Mouse (Mus musculus) lung, adult 2 months (tissue): Measurements from ENCODE around the gene Ddx20.

Source experiments
- CTCF ChIP-seq: fragments of 200-500 bp; IDR thresholded peaks from 2 replicates; pipeline ENCODE4 v1.5.1; 2011; ENCODE audit warnings: mild to moderate bottlenecking, low read length, control low read depth; ENCODE audit not compliant: insufficient read depth
- POLR2A ChIP-seq: fragments of 200-500 bp; IDR thresholded peaks from 2 replicates; pipeline ENCODE4 v1.6.1; 2011; ENCODE audit warnings: low read depth, mild to moderate bottlenecking, control low read depth, low read length, borderline replicate concordance; ENCODE audit errors: extremely low read depth

- TF ChIP-seq POLR2A, result no peak
- no peak for TF ChIP-seq CTCF
Measured at GRCm38 (mm10) chr3:105686394-105687323, 715 bp downstream of the Ddx20 start.
